Mouse (Mus musculus) liver, embryonic 13.5 days (tissue): ENCODE data around the gene Gm3336. TPM values are rescaled to one million over a fixed set of nuclear protein-coding genes. Genes with fewer than 3 reads are reported as not detected.

Source experiments
- ATAC-seq: fragments of 200-750 bp; cut with Nextera tagmentation; 2 replicates; pipeline ENCODE4 v1.8.0; 2017; ENCODE audit warnings: low read depth, mild to moderate bottlenecking, moderate number of reproducible peaks, moderate library complexity
- DNase-seq: peaks from one replicate; pipeline ENCODE4 v3.0.0; 2022
- H3K27ac ChIP-seq: fragments of 300-500 bp; sonication (generic); 2 replicates; pipeline ENCODE4 v1.5.1; 2015; ENCODE audit warnings: moderate library complexity, mild to moderate bottlenecking, inconsistent platforms
- H3K27me3 ChIP-seq: fragments of 300-500 bp; sonication (generic); 2 replicates; pipeline ENCODE4 v1.6.1; 2015; ENCODE audit warnings: mild to moderate bottlenecking, inconsistent platforms
- H3K36me3 ChIP-seq: fragments of 300-500 bp; sonication (generic); 2 replicates; pipeline ENCODE4 v1.6.1; 2015; ENCODE audit warnings: mild to moderate bottlenecking, inconsistent platforms
- H3K4me1 ChIP-seq: fragments of 300-500 bp; sonication (generic); replicated peaks from 2 replicates; pipeline ENCODE4 v1.6.1; 2015; ENCODE audit warnings: inconsistent platforms
- H3K4me2 ChIP-seq: fragments of 300-500 bp; sonication (generic); 2 replicates; pipeline ENCODE4 v1.6.1; 2015; ENCODE audit warnings: inconsistent platforms, mild to moderate bottlenecking, moderate library complexity
- H3K4me3 ChIP-seq: fragments of 300-500 bp; sonication (generic); replicated peaks from 2 replicates; pipeline ENCODE4 v1.5.1; 2015; ENCODE audit warnings: mild to moderate bottlenecking, inconsistent platforms
- H3K9ac ChIP-seq: fragments of 300-500 bp; sonication (generic); 2 replicates; pipeline ENCODE4 v1.6.1; 2015; ENCODE audit warnings: mild to moderate bottlenecking, inconsistent platforms
- H3K9me3 ChIP-seq: fragments of 300-500 bp; sonication (generic); replicated peaks from 2 replicates; pipeline ENCODE4 v1.6.1; 2016; ENCODE audit warnings: inconsistent platforms
- WGBS: fragments of 180-500 bp; shearing (Covaris S2); methylation state at CpG from one replicate; pipeline ENCODE4 v1.1.7; 2015; ENCODE audit not compliant: insufficient replicate concordance; 5-methylcytosine and 5-hydroxymethylcytosine counted together
- polyA plus RNA-seq: library from polyadenylated mRNA; unstranded; fragments of >200 nt; fragmentation: Nextera tagmentation; extraction: Ambion mirVana; gene quantifications from 2 replicates; pipeline ENCODE4 v1.2.1, GENCODE M21; 2015

The Gm3336 gene
- 0.14 TPM in 1 of 2 replicates, not detected in the other for polyA plus RNA-seq

DNA sequence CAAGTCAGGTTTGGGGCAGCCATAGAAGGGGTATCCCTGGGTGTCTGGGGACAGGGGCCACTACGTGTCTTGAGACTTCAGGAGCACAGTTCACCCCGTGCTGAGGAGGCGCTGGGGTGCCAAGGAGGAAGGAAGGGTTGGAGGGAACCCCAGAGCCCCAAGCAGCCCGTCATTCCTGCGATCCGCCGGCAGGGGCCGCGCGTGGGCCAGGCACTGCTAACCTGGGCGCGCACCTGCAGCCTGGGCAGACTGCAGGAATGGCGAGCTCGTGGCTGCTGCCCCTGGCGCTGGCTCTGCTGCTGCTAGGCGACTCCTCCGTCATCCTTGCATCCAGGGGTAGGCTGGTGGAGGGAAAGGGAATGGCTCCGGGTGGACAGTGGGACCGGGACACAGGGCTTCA is at the start of gene Gm3336:
TSS of gene Gm3336 (plus strand) at position 247 of the 400 bp plus-strand sequence.
- 0 out of 2 replicates have a peak within 1 kb of the TSS, but pooled peaks have one; percentile 24 for H3K4me2 ChIP-seq
- WGBS, result 1% methylated on average over 19 of the region's 19 CpGs

DNA sequence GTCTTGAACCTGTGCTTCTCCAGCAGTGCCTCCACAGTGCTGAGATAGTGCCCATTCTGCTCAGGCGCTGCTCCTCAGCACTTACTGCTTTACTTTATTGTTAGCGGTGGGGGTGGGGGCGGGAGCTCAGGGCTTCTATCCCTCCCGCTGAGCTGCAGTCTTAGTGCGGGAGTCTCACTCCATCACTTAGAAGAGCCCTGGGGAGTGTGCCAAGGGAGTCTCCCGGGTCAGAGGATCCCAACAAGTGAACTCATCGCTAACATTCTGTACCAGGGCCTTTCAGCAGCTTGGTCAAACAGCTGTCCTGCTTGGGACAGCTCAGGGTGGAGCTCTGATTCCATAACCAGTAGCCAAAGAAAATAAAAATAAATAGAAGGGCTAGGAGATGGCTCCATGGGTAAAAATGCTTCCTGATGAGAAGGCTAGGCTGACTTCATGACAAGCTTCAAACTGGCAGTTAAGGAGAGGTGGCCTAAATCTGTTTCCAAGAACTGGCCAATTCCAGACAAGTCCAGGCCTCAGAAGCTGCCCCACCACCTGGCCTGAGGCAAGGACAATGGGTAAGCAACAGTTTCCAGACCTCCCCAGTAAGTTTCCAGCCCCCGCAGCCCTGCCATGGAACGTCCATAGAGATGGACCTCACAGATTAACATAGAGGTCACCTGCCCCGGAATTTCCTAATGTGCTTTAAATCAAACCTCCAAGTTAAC is 46.6 kb upstream of the Gm3336 start:
- Histone ChIP-seq H3K27ac (0 out of 2 replicates have a peak overlapping the region, but pooled peaks have one; percentile 92), H3K4me1 (peaks cover 58% of the 10 kb centered on the region), H3K36me3 (peaks cover 9% of the 10 kb centered on the region), H3K4me2 (peak overlapping the region; percentile 74; the same call in 1 of the 2 replicates), H3K27me3 (no peaks in the 10 kb centered on the region), H3K9me3 (no peaks in the 10 kb centered on the region), H3K9ac (peak overlapping the region; percentile 76; the same call in 1 of the 2 replicates), H3K4me3 (no peak overlapping the region)
- ATAC-seq, result no peak
- no peak for DNase-seq
- WGBS, result 71% methylated on average over 10 of the region's 10 CpGs

More for the DNA sequence above, at the start of gene Gm3336:
- H3K9ac ChIP-seq, result no peak within 1 kb of the TSS
- H3K27ac ChIP-seq, result no peak within 1 kb of the TSS
- ATAC-seq, result peak; percentile 45; the same call in 1 of the 2 replicates
- peaks cover 7% of the 10 kb centered on the region; the same call in 1 of the 2 replicates for H3K4me1 ChIP-seq
- no peaks in the 10 kb centered on the region for H3K9me3 ChIP-seq
- DNase-seq, result peak; percentile 49
- H3K4me3 ChIP-seq, result no peak within 1 kb of the TSS
- peaks cover 13% of the 10 kb centered on the region; the same call in 1 of the 2 replicates for H3K27me3 ChIP-seq
- no peaks in the 10 kb centered on the region for H3K36me3 ChIP-seq

DNA sequence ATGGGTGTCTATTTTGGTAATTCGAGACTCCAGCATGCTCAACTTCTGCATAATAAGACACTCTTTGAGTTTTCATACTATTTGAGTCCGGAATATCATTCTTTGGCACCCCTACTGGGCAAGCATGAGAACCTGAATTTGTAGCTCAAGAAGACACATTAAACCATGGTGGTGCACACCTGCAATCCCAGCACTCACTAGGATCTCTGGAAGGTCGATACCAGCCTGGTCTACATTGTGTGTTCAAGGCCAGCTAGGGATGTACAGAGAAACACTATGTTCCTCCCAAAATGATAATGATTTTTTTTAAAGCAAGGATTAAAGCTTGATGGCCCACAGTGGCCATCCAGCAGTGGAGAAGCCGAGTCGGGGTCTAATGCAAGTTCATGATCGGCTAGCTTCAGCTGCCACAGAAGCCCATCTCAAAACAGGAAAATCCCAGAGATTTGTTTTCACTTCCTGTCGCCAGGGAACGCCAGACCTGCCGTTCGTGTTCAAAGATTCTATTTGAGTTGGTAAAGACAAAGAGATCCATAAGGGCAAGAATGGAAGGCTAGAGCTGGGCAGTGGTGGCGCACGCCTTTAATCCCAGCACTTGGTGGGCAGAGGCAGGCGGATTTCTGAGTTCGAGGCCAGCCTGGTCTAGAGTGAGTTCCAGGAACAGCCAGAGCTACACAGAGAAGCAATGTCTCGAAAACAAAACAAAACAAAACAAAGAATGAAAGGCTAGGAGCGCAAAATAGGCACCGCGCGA is 45.8 kb upstream of the Gm3336 start:
- no peaks in the 10 kb centered on the region for H3K27me3 ChIP-seq
- H3K4me2 ChIP-seq, result peak overlapping the region; percentile 74
- peak overlapping the region; percentile 76 for H3K9ac ChIP-seq
- H3K4me3 ChIP-seq, result peak overlapping the region; percentile 70
- DNase-seq, result no peak
- peak overlapping the region; percentile 92 for H3K27ac ChIP-seq
- H3K4me1 ChIP-seq, result peaks cover 59% of the 10 kb centered on the region
- no peaks in the 10 kb centered on the region for H3K9me3 ChIP-seq
- ATAC-seq, result peak; percentile 3; the same call in 1 of the 2 replicates
- 34% methylated on average over 19 of the region's 19 CpGs for WGBS
- H3K36me3 ChIP-seq, result peaks cover 15% of the 10 kb centered on the region

DNA sequence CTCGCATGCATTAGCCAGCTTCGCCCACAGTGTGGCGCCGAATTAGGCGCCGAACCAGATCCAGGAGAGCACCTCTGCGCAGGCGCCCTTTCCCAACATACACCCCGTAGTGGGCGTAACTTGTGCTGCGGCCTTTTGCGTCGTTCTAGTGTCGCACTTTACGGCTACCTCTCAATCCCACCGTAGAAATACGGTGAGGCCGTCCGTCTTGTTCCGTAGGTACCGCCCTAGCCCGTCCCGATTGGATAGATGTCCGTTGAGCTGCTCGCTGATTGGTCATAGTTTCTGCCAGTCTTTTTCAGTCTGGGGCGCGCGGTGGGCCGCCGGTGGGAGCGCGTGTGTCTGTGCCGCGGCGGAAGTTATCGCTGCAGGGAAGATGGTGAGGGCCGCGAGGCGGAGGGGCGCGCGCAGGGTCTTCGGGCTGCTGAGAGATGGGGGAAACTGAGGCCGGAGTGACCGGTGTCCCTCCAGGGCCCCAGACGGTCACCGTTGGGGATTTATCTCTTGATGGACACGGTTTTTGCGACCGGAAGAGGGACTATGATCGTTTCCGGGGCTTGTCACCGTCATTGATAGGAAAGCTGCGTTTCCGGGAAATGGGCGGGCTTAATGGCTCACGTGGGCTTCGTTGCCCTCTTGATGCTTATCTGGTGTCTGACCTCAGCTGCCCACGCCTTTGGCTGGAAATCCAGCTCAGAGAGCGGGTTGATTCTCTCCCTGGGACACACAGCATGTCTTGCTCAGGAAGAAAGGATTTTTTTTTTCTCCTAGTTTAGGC is 45.1 kb upstream of the Gm3336 start, which contains the start of gene Lsm4:
TSS of gene Lsm4 (plus strand) at position 170 of the 778 bp plus-strand sequence.
- no peaks in the 10 kb centered on the region for H3K27me3 ChIP-seq
- peaks cover 23% of the 10 kb centered on the region for H3K36me3 ChIP-seq

GRCm38 (mm10) chr8:70674109-70674508 is 44.2 kb upstream of the Gm3336 start:
- Histone ChIP-seq H3K27me3 (no peaks in the 10 kb centered on the region), H3K9me3 (no peaks in the 10 kb centered on the region), H3K9ac (peak overlapping the region; percentile 76), H3K36me3 (peaks cover 31% of the 10 kb centered on the region), H3K4me3 (peak overlapping the region; percentile 70), H3K4me2 (peak overlapping the region; percentile 87), H3K4me1 (peaks cover 75% of the 10 kb centered on the region), H3K27ac (peak overlapping the region; percentile 92)
- ATAC-seq (no peak), DNase-seq (no peak)
- 68% methylated on average over 3 of the region's 3 CpGs for WGBS

More for the DNA sequence above, 45.1 kb upstream of the Gm3336 start, which contains the start of gene Lsm4:
- ATAC-seq, result peak; percentile 91
- peak within 1 kb of the TSS; percentile 70 for H3K4me3 ChIP-seq
- H3K4me1 ChIP-seq, result peaks cover 66% of the 10 kb centered on the region
- DNase-seq, result peak; percentile 98
- peak within 1 kb of the TSS; percentile 87 for H3K4me2 ChIP-seq
- H3K9ac ChIP-seq, result peak within 1 kb of the TSS; percentile 76
- WGBS, result under 1% methylated on average over 60 of the region's 60 CpGs
- H3K9me3 ChIP-seq, result no peaks in the 10 kb centered on the region
- H3K27ac ChIP-seq, result peak within 1 kb of the TSS; percentile 92

DNA sequence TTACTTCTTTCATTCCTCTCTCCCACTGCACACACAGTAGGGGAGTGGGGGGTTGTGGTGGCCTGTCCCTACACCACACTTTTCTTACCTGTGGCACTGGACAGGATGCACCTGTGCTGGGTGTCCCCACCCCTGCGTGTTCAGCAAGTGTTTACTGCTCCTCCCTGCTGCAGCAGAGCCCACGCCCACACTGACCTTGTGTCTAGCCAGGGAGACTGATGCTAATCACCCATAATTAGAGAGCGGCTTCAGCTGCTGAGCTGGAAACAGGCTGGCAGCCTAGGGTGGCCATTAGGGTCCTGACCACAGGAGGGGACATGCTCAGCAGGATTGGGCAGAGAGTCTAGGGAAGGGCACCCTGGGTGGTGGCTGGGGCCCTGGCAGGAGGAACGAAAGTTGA is 43.6 kb upstream of the Gm3336 start:
- Histone ChIP-seq H3K9me3 (no peaks in the 10 kb centered on the region), H3K9ac (peak overlapping the region; percentile 76), H3K27me3 (no peaks in the 10 kb centered on the region), H3K4me1 (peaks cover 81% of the 10 kb centered on the region), H3K4me2 (peak overlapping the region; percentile 87), H3K36me3 (peaks cover 37% of the 10 kb centered on the region), H3K4me3 (peak overlapping the region; percentile 70), H3K27ac (peak overlapping the region; percentile 92)
- ATAC-seq (peak; percentile 6; the same call in 1 of the 2 replicates), DNase-seq (no peak)
- 27% methylated on average over 4 of the region's 4 CpGs for WGBS

DNA sequence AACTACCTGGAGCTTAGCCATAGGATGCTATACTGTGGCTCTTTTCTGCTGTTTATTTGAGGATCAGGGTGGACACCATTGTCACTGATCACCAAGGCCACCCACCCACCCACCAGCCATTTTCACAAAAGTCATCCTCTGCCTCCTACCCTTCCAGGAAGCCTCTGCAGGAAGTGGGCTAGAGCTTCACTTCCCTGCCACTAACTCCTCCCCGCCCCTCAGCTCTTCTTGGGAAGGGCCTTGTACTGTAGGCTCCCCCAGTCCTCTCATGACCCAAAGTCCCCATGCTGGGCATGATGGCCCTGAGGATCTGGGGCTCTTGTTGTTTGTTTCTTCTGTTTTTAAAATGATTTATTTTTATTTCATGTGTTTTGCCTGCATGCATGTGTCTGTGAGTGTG is 43.0 kb upstream of the Gm3336 start:
- ATAC-seq (no peak), DNase-seq (no peak)
- no peaks in the 10 kb centered on the region for H3K9me3 ChIP-seq
- peaks cover 87% of the 10 kb centered on the region for H3K4me1 ChIP-seq
- no peaks in the 10 kb centered on the region for H3K27me3 ChIP-seq
- H3K27ac ChIP-seq, result peak overlapping the region; percentile 92
- H3K4me3 ChIP-seq, result no peak overlapping the region
- WGBS, result 44% methylated on average over 1 of the region's 1 CpGs
- peaks cover 43% of the 10 kb centered on the region for H3K36me3 ChIP-seq
- H3K9ac ChIP-seq, result peak overlapping the region; percentile 76
- peak overlapping the region; percentile 87; the same call in 1 of the 2 replicates for H3K4me2 ChIP-seq

DNA sequence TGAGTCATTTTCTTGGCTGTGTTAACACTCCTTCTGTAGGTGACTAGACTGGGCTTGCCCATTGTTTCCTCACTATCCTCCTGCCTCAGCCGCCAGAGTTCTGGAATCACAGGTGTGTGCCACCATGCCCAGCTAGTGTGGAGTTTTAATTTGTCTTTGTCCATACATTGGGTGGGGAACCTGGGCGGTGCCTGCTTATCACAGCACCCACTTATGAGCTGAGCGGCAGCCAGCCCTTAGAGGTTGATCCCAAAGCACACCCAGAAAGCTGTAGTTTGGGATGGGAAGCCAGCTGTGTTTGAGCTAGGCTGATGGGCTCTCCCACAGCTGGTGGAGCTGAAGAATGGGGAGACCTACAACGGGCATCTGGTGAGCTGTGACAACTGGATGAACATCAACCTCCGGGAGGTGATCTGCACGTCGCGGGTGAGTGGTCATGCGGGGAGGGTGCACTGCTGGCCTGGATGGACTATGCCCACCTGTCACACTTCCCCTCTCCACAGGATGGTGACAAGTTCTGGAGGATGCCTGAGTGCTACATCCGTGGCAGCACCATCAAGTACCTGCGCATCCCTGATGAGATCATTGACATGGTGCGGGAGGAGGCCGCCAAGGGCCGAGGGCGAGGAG is 40.8 kb upstream of the Gm3336 start:
- 81% methylated on average over 15 of the region's 15 CpGs for WGBS
- peaks cover 2% of the 10 kb centered on the region; the same call in 1 of the 2 replicates for H3K27me3 ChIP-seq
- DNase-seq (no peak), ATAC-seq (peak; percentile 10; the same call in 1 of the 2 replicates)
- peak overlapping the region; percentile 57 for H3K4me2 ChIP-seq
- peak overlapping the region; percentile 80 for H3K27ac ChIP-seq
- H3K9ac ChIP-seq, result peak overlapping the region; percentile 59
- H3K4me1 ChIP-seq, result peaks cover 91% of the 10 kb centered on the region
- H3K36me3 ChIP-seq, result peaks cover 44% of the 10 kb centered on the region
- H3K9me3 ChIP-seq, result no peaks in the 10 kb centered on the region
- H3K4me3 ChIP-seq, result peak overlapping the region; percentile 27

DNA sequence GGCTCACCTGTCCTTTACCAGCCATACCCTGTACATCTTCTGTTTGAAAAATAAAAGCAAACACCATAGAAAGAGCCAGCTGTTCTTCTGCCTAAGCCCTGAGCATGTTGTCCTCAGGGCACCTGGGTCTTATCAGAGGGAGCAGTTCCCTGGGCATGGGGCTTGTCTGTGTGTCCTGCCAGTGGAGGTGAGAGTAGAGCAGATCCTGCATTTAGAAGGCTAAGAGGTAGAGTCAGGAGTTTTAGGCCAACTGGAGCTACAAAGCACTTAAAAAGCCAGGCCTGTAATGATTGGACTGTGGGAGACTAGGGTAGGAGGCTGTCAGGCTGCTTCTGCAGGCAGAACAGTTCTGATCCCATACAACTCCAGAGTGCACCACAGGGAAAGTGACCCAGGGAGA is 39.7 kb upstream of the Gm3336 start:
- Histone ChIP-seq H3K9ac (peak overlapping the region; percentile 26; the same call in 1 of the 2 replicates), H3K27ac (peak overlapping the region; percentile 80), H3K36me3 (peaks cover 44% of the 10 kb centered on the region), H3K9me3 (no peaks in the 10 kb centered on the region), H3K4me1 (peaks cover 90% of the 10 kb centered on the region), H3K27me3 (peaks cover 2% of the 10 kb centered on the region; the same call in 1 of the 2 replicates), H3K4me2 (no peak overlapping the region), H3K4me3 (no peak overlapping the region)
- DNase-seq (no peak), ATAC-seq (no peak)

DNA sequence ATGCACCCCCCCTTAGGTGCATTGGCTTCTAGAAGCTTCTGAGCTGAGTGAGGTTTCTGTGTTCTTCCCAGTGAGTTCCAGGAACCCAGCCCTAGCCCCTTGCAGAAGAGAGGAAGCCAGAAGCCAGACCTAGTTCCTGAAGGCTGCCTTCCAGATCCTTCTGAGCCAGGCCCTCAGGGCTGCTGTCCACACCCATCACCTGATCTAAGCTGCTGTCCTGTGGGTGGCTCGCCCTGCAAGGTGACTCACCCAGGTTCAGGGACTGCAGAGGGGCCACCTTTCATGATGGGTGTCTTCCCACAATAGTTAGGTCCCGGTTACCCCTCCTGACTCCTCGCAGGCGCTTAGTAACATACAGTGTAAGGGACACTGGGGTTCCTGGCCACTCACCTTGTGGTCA is 38.9 kb upstream of the Gm3336 start:
- Histone ChIP-seq H3K4me2 (no peak overlapping the region), H3K4me1 (peaks cover 83% of the 10 kb centered on the region), H3K27me3 (peaks cover 6% of the 10 kb centered on the region; the same call in 1 of the 2 replicates), H3K9ac (no peak overlapping the region), H3K4me3 (no peak overlapping the region), H3K27ac (peak overlapping the region; percentile 35; the same call in 1 of the 2 replicates), H3K9me3 (no peaks in the 10 kb centered on the region), H3K36me3 (peaks cover 44% of the 10 kb centered on the region)
- ATAC-seq (no peak), DNase-seq (no peak)
- WGBS, result 76% methylated on average over 4 of the region's 4 CpGs
